Mouse (Mus musculus) forebrain, embryonic 12.5 days (tissue): ENCODE data around the gene Sphk1. TPM values are rescaled to one million over a fixed set of nuclear protein-coding genes. Genes with fewer than 3 reads are reported as not detected.
"Not testable (repeated sequence)": the region's sequence is repeated elsewhere in the genome, so short reads cannot be mapped to it uniquely, and the experiment has no call there.

ENCODE experiments used
- ATAC-seq: fragments of 200-750 bp; cut with Nextera tagmentation; 2 replicates; pipeline ENCODE4 v1.8.0; 2017; ENCODE audit warnings: moderate TSS enrichment; ENCODE audit not compliant: low FRiP score
- H3K27ac ChIP-seq: fragments of 300-500 bp; sonication (generic); 2 replicates; pipeline ENCODE4 v1.5.1; 2016; ENCODE audit warnings: mild to moderate bottlenecking
- H3K27me3 ChIP-seq: fragments of 300-500 bp; sonication (generic); 2 replicates; pipeline ENCODE4 v1.6.1; 2016; ENCODE audit warnings: mild to moderate bottlenecking
- H3K36me3 ChIP-seq: fragments of 300-500 bp; sonication (generic); replicated peaks from 2 replicates; pipeline ENCODE4 v1.6.1; 2016; ENCODE audit warnings: mild to moderate bottlenecking
- H3K4me1 ChIP-seq: fragments of 300-500 bp; sonication (generic); 2 replicates; pipeline ENCODE4 v1.6.1; 2016
- H3K4me2 ChIP-seq: fragments of 300-500 bp; sonication (generic); 2 replicates; pipeline ENCODE4 v1.6.1; 2016; ENCODE audit warnings: mild to moderate bottlenecking, moderate library complexity
- H3K4me3 ChIP-seq: fragments of 300-500 bp; sonication (generic); replicated peaks from 2 replicates; pipeline ENCODE4 v1.5.1; 2016; ENCODE audit warnings: mild to moderate bottlenecking
- H3K9ac ChIP-seq: fragments of 300-500 bp; sonication (generic); 2 replicates; pipeline ENCODE4 v1.6.1; 2016; ENCODE audit warnings: mild to moderate bottlenecking
- H3K9me3 ChIP-seq: fragments of 300-500 bp; sonication (generic); 2 replicates; pipeline ENCODE4 v1.6.1; 2016
- WGBS: fragments of 180-500 bp; shearing (Covaris S2); methylation state at CpG from one replicate; pipeline ENCODE4 v1.1.7; 2016; 5-methylcytosine and 5-hydroxymethylcytosine counted together
- polyA plus RNA-seq: library from polyadenylated mRNA; unstranded; fragments of >200 nt; fragmentation: Nextera tagmentation; extraction: Ambion mirVana; gene quantifications from 2 replicates; pipeline ENCODE4 v1.2.1, GENCODE M21; 2016

The Sphk1 gene
- polyA plus RNA-seq = 2.0 and 3.3 TPM in 2 replicates

DNA sequence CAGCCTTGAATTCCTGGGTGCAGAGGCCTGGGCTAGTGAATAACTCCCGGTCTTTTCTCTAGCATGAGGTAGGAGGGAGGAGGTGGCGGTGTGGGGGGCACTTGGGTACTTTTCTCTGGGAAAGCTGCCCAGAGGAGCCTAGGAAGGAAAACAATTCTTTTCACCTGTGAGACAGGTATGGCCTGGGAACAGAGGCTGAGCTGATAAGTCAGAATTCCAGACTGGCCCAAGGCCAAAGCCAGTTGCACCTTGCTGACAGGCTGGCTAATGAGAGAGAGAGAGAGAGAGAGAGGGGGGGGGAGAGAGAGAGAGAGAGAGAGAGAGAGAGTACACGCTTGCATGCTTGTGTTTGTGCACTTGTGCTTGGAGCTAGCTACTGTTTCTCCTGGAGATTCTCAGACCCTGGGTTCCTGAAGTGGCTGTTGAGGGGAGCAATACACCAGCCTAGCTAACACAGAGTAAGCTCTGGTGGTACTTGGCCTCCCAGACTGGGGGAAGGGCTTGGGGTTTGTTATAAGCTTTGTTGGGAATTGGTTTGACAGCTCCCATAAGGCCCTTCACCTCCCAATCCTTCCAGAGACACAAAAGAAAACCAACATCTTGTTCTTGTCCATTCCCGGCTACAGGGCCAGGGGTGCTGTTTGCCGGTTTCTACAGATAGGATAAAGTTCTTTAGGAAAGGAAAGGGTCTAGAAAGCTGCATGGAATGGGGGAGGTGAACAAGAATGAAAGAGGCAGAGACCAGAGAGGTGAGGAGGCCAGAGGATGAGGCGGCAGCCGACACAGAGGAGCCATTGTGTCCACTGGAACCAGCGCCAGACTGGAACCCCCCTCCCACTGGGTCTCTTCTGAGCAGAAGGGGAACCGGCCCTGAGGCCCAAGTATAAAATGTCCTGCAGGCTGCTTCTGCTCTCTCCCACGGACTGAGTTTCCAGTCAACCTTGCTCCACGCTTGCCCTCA lies at the start of gene Sphk1:
Gene Sphk1, plus strand, starts transcription at position 739 of the 961 bp plus-strand sequence.
- Histone ChIP-seq H3K36me3 (no peaks in the 10 kb centered on the region), H3K4me2 (peak within 1 kb of the TSS; percentile 91), H3K27me3 (peaks cover 66% of the 10 kb centered on the region), H3K4me3 (peak within 1 kb of the TSS; percentile 49), H3K27ac (0 out of 2 replicates have a peak within 1 kb of the TSS, but pooled peaks have one; percentile 19), H3K4me1 (peaks cover 45% of the 10 kb centered on the region), H3K9me3 (no peaks in the 10 kb centered on the region), H3K9ac (0 out of 2 replicates have a peak within 1 kb of the TSS, but pooled peaks have one; percentile 17)
- WGBS = 14% methylated on average over 11 of the region's 11 CpGs
- ATAC-seq = no peak

DNA sequence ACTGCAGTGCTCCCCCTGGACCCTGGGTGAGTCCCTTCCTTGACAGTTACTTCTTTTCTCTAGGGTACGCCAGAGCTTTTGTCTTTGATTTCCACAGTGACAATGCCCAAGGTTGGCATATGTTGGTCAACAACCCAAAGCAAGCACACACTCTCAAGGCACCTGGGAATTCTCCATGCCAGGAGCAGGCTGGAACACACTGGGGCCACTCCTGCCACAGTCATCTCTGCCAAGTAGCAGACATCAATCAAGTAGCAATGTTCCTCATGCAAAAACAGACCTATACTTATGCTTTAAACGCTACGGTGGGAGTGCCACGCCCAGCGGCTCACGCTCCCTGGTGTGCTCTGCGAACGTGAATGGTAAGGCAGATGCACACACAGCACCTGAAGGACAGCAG lies 49.8 kb upstream of the Sphk1 start:
- H3K4me2 ChIP-seq = no peak overlapping the region
- H3K27ac ChIP-seq = no peak overlapping the region
- H3K36me3 ChIP-seq = peaks cover 97% of the 10 kb centered on the region
- no peaks in the 10 kb centered on the region for H3K9me3 ChIP-seq
- WGBS = 96% methylated on average over 8 of the region's 8 CpGs
- no peak overlapping the region for H3K9ac ChIP-seq
- no peak overlapping the region for H3K4me3 ChIP-seq
- no peaks in the 10 kb centered on the region for H3K27me3 ChIP-seq
- peaks cover 4% of the 10 kb centered on the region; the same call in 1 of the 2 replicates for H3K4me1 ChIP-seq
- ATAC-seq = no peak

DNA sequence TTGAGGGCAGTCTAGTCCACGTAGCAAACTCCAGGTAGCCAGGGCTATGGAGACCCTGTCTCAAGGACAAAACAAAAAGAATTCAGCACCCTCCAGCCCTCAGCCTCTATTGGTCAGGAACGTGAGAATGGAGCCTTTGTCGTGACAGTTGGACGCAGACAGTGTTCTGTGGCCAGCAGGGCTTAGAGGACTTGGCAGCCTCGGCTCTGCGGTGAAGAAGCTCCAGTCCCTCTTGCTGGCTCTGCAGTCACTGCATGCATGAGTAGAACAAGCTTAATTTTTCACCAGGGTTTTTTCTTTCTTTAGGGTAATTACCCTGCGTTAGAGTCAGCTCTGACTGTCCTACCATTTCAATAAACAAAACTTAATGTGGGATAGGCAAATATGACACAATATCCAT lies 48.9 kb upstream of the Sphk1 start:
- Histone ChIP-seq H3K4me2 (no peak overlapping the region), H3K36me3 (peaks cover 96% of the 10 kb centered on the region), H3K27me3 (no peaks in the 10 kb centered on the region), H3K9ac (no peak overlapping the region), H3K4me3 (no peak overlapping the region), H3K27ac (no peak overlapping the region), H3K4me1 (peaks cover 4% of the 10 kb centered on the region; the same call in 1 of the 2 replicates), H3K9me3 (no peaks in the 10 kb centered on the region)
- no peak for ATAC-seq
- WGBS = 81% methylated on average over 7 of the region's 7 CpGs

DNA sequence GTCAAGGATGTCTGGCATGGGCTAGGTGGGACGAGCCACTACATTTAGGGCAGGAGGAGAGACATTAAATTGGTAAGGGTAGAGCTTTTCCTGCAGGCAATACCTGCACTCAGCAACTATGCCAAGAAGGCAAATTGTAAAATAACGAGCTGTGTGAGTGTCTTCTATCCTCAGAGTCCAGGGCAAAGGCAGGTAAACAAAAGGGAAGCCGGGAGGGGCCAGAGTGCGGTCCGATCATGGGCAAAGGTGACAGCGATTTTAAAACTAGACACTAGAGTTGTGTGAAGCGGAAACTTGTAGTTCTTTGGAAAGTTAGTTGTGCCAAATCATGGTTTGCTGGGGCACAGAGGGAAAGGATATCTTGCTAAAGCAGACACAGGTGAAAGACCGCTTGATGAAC lies 46.5 kb upstream of the Sphk1 start:
- ATAC-seq = no peak
- Histone ChIP-seq H3K9me3 (no peaks in the 10 kb centered on the region), H3K9ac (no peak overlapping the region), H3K36me3 (peaks cover 83% of the 10 kb centered on the region), H3K4me1 (peaks cover 11% of the 10 kb centered on the region), H3K4me2 (no peak overlapping the region), H3K27me3 (no peaks in the 10 kb centered on the region), H3K4me3 (no peak overlapping the region), H3K27ac (no peak overlapping the region)
- WGBS = 91% methylated on average over 8 of the region's 8 CpGs

DNA sequence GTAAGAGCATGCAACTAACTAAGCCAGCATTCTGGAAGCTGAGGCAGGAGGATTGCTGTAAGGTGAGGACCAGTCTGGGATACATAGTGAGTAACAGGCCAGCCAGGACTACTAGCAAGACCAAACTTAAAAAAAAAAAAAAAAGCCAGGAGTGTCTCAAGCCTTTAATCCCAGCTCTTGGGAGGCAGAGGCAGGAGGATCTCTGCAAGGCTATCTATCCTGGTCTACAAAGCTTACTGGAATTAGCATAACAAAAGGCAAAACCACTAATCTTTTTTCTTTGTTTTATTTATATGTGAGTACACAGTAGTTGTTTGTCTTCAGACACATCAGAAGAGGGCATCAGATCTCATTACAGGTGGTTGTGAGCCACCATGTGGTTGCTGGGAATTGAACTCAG lies 42.5 kb upstream of the Sphk1 start:
- peaks cover 12% of the 10 kb centered on the region for H3K4me1 ChIP-seq
- no peaks in the 10 kb centered on the region for H3K9me3 ChIP-seq
- H3K4me3 ChIP-seq = no peak overlapping the region
- H3K27me3 ChIP-seq = 0 out of 2 replicates have a peak, but pooled peaks cover 4% of the 10 kb centered on the region
- no peak overlapping the region for H3K27ac ChIP-seq
- peaks cover 46% of the 10 kb centered on the region for H3K36me3 ChIP-seq
- no peak overlapping the region for H3K9ac ChIP-seq
- no peak overlapping the region for H3K4me2 ChIP-seq
- ATAC-seq = no peak

DNA sequence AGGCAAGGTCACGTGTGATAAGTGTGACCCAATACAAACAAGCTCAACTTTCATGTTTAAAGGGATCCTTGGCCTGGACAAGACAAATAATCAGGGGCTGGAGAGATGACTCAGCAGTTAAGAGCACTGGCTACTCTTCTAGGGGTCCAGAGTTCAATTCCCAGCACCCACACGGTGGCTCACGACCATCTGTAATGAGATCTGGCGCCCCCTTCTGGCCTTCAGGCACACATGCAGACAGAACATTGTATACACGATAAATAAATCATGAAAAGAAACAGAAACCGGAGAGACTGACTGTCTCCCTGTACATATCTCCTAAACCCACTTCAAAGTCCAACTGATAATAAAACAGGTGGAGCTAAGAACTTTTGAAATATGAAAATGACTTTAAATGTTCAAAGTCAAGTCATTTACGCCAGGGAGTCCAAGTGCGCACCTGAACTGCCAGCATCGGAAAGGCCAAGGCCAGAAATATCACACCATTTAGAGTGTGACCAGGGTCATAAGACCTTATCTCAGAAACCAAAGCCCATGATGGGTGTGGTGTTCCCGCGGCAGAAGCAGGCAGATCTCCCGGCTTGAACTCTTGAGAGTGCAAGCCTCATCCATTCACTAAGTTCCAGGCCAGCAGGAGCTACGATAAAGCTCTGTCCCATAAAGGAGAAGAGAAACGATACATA lies 41.9 kb upstream of the Sphk1 start:
- peak overlapping the region; percentile 75 for H3K4me2 ChIP-seq
- H3K9me3 ChIP-seq = no peaks in the 10 kb centered on the region
- peak overlapping the region; percentile 99 for H3K4me3 ChIP-seq
- 69% methylated on average over 14 of the region's 14 CpGs for WGBS
- peaks cover 40% of the 10 kb centered on the region for H3K36me3 ChIP-seq
- 0 out of 2 replicates have a peak, but pooled peaks cover 4% of the 10 kb centered on the region for H3K27me3 ChIP-seq
- H3K27ac ChIP-seq = no peak overlapping the region
- peak overlapping the region; percentile 96 for H3K9ac ChIP-seq
- H3K4me1 ChIP-seq = peaks cover 12% of the 10 kb centered on the region
- ATAC-seq = no peak

DNA sequence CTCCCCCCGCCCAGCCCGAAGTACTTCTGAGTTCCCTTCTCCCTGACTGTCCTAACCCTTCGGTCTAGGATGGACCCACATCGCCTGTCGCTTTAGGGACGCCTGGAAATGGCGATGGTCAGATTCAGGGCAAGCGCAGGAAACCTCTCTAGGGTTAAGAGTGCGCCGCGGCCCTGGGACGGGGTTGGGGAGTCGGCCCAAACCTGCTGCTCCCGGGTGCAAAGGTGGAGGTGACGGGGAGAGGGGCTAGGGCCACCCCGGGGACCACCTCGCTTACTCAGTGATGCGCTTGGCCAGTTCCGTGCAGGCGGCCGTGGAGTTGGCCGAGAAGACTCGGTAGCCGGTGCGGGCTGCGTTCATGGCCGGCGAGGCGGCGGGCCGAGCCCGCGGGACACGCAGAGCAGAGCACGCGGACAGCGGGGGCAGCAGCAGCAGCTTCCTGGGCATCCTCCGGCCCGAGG lies 40.9 kb upstream of the Sphk1 start:
- 0% methylated on average over 39 of the region's 39 CpGs for WGBS
- H3K9me3 ChIP-seq = no peaks in the 10 kb centered on the region
- peak overlapping the region; percentile 95 for H3K27ac ChIP-seq
- peak overlapping the region; percentile 99 for H3K4me3 ChIP-seq
- H3K36me3 ChIP-seq = peaks cover 31% of the 10 kb centered on the region
- H3K9ac ChIP-seq = peak overlapping the region; percentile 96
- 0 out of 2 replicates have a peak, but pooled peaks cover 4% of the 10 kb centered on the region for H3K27me3 ChIP-seq
- ATAC-seq = peak; percentile 67
- H3K4me1 ChIP-seq = peaks cover 15% of the 10 kb centered on the region
- H3K4me2 ChIP-seq = peak overlapping the region; percentile 75

DNA sequence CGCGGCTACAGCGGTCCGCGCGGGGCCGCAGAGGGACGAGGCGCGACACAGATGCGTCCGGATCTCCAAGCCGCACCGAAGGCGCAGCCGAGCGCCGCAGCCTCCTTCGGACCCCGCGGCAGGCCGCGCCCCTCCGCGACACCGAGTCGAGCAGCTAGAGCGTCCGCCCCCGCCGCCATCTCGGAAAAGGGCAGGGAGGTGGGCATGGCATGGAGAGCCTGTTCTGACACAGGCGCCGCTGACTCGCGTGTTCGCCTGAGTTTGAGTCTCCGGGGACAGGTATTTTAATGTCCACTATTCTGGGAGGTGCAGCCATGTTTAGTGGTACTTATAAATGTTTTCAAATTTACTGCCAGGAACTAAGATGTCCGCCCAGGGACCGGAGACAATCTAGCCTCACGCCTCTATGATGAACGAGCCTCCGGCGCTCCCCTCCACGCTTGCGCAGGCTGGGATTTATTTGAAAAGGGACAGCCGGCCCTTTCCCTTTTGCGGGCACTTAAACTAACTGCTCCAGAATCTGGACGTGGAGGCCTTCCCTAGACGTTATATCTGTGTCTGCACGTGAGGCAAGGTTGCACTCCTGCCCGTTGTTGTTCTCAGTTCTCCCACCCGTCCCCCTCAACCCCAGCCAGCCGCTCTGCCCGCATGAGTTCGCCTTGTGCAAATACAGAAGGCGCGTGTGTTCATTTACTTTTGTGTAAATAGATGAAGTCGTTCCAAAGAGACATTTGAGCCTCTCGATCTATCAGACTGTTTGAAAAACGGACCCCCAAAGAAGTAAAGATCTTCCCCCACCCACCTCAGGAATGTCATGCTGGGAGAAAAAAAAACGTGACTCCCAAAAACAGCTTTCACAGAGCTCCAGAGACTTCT lies 40.3 kb upstream of the Sphk1 start:
- peak; percentile 94 for ATAC-seq
- Histone ChIP-seq H3K4me1 (peaks cover 19% of the 10 kb centered on the region), H3K9ac (peak overlapping the region; percentile 96), H3K4me2 (peak overlapping the region; percentile 75), H3K4me3 (peak overlapping the region; percentile 99), H3K27me3 (0 out of 2 replicates have a peak, but pooled peaks cover 4% of the 10 kb centered on the region), H3K36me3 (peaks cover 24% of the 10 kb centered on the region), H3K9me3 (no peaks in the 10 kb centered on the region), H3K27ac (peak overlapping the region; percentile 95)
- under 1% methylated on average over 57 of the region's 62 CpGs for WGBS

DNA sequence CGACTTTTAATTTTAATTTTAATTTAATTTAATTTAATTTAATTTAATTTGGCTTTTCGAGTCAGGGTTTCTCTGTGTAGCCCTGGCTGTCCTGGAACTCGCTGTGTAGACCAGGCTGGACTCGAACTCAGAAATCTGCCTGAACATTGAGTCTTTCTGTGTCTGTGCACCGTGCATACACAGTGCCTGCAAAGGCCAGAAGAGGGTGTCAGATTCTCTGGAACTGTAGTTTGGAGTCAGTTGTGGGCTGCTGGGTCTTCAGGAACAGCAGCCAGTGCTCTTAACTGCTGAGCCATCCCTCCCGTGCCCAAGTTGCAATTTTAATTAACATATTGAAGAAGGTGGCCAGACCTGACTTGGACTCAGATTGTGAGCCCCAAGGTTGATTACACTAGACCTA lies 39.4 kb upstream of the Sphk1 start:
- WGBS = 72% methylated on average over 6 of the region's 6 CpGs
- Histone ChIP-seq H3K4me3 (no peak overlapping the region), H3K27me3 (0 out of 2 replicates have a peak, but pooled peaks cover 4% of the 10 kb centered on the region), H3K36me3 (peaks cover 15% of the 10 kb centered on the region), H3K4me2 (no peak overlapping the region), H3K27ac (no peak overlapping the region), H3K9me3 (no peaks in the 10 kb centered on the region), H3K9ac (no peak overlapping the region), H3K4me1 (peaks cover 19% of the 10 kb centered on the region)
- no peak for ATAC-seq

DNA sequence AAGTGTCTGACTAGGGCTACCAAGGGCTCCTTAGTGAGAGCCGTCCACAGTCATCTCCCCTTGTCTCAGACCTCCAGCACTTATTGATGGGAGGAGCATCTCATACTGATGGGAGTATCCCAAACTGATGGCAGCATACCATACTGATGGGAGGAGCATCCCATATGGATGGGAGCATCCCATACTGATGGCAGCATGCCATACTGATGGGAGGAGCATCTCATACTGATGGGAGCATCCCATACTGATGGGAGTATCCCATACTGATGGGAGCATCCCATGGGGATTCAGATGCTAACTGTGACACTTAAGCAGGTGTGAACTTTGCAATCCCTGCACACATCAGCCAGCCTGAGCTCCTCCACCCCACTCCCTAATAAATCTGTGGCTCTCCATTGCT lies 38.2 kb upstream of the Sphk1 start:
- not testable (repeated sequence) for H3K9ac ChIP-seq, H3K9me3 ChIP-seq, H3K27me3 ChIP-seq, ATAC-seq, H3K4me3 ChIP-seq, H3K27ac ChIP-seq, H3K4me2 ChIP-seq, H3K36me3 ChIP-seq
- peaks cover 19% of the 10 kb centered on the region for H3K4me1 ChIP-seq
- 77% methylated on average over 1 of the region's 1 CpGs for WGBS

DNA sequence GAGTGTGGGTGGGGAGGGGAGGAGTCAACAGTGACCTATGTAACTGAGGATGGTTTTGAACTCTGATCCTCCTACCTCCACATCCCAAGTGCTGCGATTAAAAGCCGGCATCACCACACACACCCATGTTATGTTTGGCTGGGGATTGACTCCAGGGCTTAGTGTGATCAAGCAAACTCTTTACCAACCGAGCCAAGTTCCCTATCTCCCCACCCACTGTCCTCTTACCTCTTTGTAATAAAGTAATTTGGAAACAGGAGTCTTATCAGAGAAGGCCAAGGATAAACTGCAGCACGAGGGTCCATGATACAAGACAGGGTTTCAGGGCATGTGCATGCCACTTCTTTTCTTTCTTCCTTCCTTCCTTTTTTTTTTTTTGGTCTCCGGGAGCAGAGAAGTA lies 37.5 kb upstream of the Sphk1 start:
- ATAC-seq = no peak
- no peaks in the 10 kb centered on the region for H3K9me3 ChIP-seq
- 85% methylated on average over 5 of the region's 5 CpGs for WGBS
- H3K27me3 ChIP-seq = 0 out of 2 replicates have a peak, but pooled peaks cover 4% of the 10 kb centered on the region
- H3K4me1 ChIP-seq = peaks cover 19% of the 10 kb centered on the region
- no peak overlapping the region for H3K4me2 ChIP-seq
- H3K9ac ChIP-seq = no peak overlapping the region
- H3K27ac ChIP-seq = no peak overlapping the region
- H3K36me3 ChIP-seq = no peaks in the 10 kb centered on the region
- H3K4me3 ChIP-seq = no peak overlapping the region
